Mouse (Mus musculus) erythroblast, embryonic 14.5 days (primary cell): ENCODE data around the gene Pomgnt1. TPM values are rescaled to one million over a fixed set of nuclear protein-coding genes. Genes with fewer than 3 reads are reported as not detected.

ENCODE experiments used
- H3K27me3 ChIP-seq: 2 replicates; pipeline ENCODE4 v1.6.1; 2012; ENCODE audit warnings: inconsistent platforms; ENCODE audit not compliant: control insufficient read depth
- H3K36me3 ChIP-seq: 2 replicates; pipeline ENCODE4 v1.6.1; 2012; ENCODE audit warnings: mild to moderate bottlenecking, inconsistent platforms; ENCODE audit not compliant: control insufficient read depth
- H3K4me1 ChIP-seq: 2 replicates; pipeline ENCODE4 v1.6.1; 2012; ENCODE audit warnings: inconsistent platforms; ENCODE audit not compliant: control insufficient read depth
- H3K4me3 ChIP-seq: replicated peaks from 2 replicates; pipeline ENCODE3; 2012; ENCODE audit warnings: moderate library complexity, mild to moderate bottlenecking, inconsistent platforms
- H3K9me3 ChIP-seq: 2 replicates; pipeline ENCODE4 v1.6.1; 2012; ENCODE audit warnings: low read length, inconsistent platforms, mixed read lengths; ENCODE audit not compliant: control insufficient read depth
- GATA1 ChIP-seq: IDR thresholded peaks from 2 replicates; pipeline ENCODE4 v1.6.1; 2012; ENCODE audit warnings: low read length, inconsistent platforms, mixed read lengths
- TAL1 ChIP-seq: IDR thresholded peaks from 3 replicates; pipeline ENCODE4 v1.6.1; 2012; ENCODE audit warnings: low read length, inconsistent platforms, mixed read lengths
- polyA plus RNA-seq: library from polyadenylated mRNA; stranded (reverse); fragments of >175 nt; gene quantifications from 2 replicates; pipeline ENCODE4 v1.2.3, GENCODE M21; 2012

The Pomgnt1 gene
- polyA plus RNA-seq, result 0.10 and 0.18 TPM in 2 replicates

- no peaks in the 10 kb centered on the region for H3K9me3 ChIP-seq
- peaks cover 29% of the 10 kb centered on the region for H3K36me3 ChIP-seq
- peaks cover 51% of the 10 kb centered on the region for H3K4me1 ChIP-seq
- no peak for TF ChIP-seq GATA1
- no peak for TF ChIP-seq TAL1
- no peaks in the 10 kb centered on the region for H3K27me3 ChIP-seq
- peak within 1 kb of the TSS; percentile 69 for H3K4me3 ChIP-seq
These were observed at the start of gene Pomgnt1, which contains the start of gene Rad54l for GRCm38 (mm10) chr4:116123602-116124519. Gene Pomgnt1, plus strand, starts transcription at chr4:116123840. Gene Rad54l, minus strand, starts transcription at chr4:116123690.

- TF ChIP-seq TAL1, result no peak
- TF ChIP-seq GATA1, result no peak
- H3K9me3 ChIP-seq, result no peaks in the 10 kb centered on the region
- H3K4me1 ChIP-seq, result peaks cover 47% of the 10 kb centered on the region
- H3K4me3 ChIP-seq, result peak overlapping the region; percentile 68
- peaks cover 46% of the 10 kb centered on the region for H3K36me3 ChIP-seq
- no peaks in the 10 kb centered on the region for H3K27me3 ChIP-seq
These were observed 49.4 kb upstream of the Pomgnt1 start for GRCm38 (mm10) chr4:116074145-116074675.

- H3K36me3 ChIP-seq, result peaks cover 44% of the 10 kb centered on the region
- no peaks in the 10 kb centered on the region for H3K9me3 ChIP-seq
- TF ChIP-seq TAL1 (no peak), GATA1 (no peak)
- H3K4me3 ChIP-seq, result peak within 1 kb of the TSS; percentile 68
- no peaks in the 10 kb centered on the region for H3K27me3 ChIP-seq
- peaks cover 47% of the 10 kb centered on the region for H3K4me1 ChIP-seq
These were observed 48.6 kb upstream of the Pomgnt1 start, which contains the start of the genes Uqcrh and Lrrc41 for GRCm38 (mm10) chr4:116074861-116075620. Gene Uqcrh, minus strand, starts transcription at chr4:116075071. Gene Lrrc41, plus strand, starts transcription at chr4:116075269.

- no peak for TF ChIP-seq GATA1
- no peak for TF ChIP-seq TAL1
- Histone ChIP-seq H3K4me1 (peaks cover 47% of the 10 kb centered on the region), H3K9me3 (no peaks in the 10 kb centered on the region), H3K4me3 (peak overlapping the region; percentile 68), H3K36me3 (peaks cover 44% of the 10 kb centered on the region), H3K27me3 (no peaks in the 10 kb centered on the region)
These were observed 47.8 kb upstream of the Pomgnt1 start for GRCm38 (mm10) chr4:116075631-116076368.

- Histone ChIP-seq H3K27me3 (no peaks in the 10 kb centered on the region), H3K4me3 (peak overlapping the region; percentile 68), H3K4me1 (peaks cover 47% of the 10 kb centered on the region), H3K36me3 (peaks cover 46% of the 10 kb centered on the region), H3K9me3 (no peaks in the 10 kb centered on the region)
- no peak for TF ChIP-seq GATA1
- no peak for TF ChIP-seq TAL1
These were observed 47.0 kb upstream of the Pomgnt1 start for GRCm38 (mm10) chr4:116076369-116077231.

- Histone ChIP-seq H3K9me3 (no peaks in the 10 kb centered on the region), H3K4me3 (peak overlapping the region; percentile 68), H3K36me3 (peaks cover 50% of the 10 kb centered on the region), H3K27me3 (no peaks in the 10 kb centered on the region), H3K4me1 (peaks cover 44% of the 10 kb centered on the region)
- no peak; the same call in 2 of the 3 replicates for TF ChIP-seq TAL1
- no peak for TF ChIP-seq GATA1
These were observed 46.2 kb upstream of the Pomgnt1 start for GRCm38 (mm10) chr4:116077240-116078095.

- Histone ChIP-seq H3K27me3 (no peaks in the 10 kb centered on the region), H3K36me3 (peaks cover 89% of the 10 kb centered on the region), H3K4me1 (peaks cover 1% of the 10 kb centered on the region), H3K4me3 (no peak overlapping the region), H3K9me3 (no peaks in the 10 kb centered on the region)
- no peak for TF ChIP-seq TAL1
- TF ChIP-seq GATA1, result no peak
These were observed 35.0 kb upstream of the Pomgnt1 start for GRCm38 (mm10) chr4:116088510-116089249.
